Mouse (Mus musculus) E14TG2a.4 (cell line): ENCODE measurements around the gene Adamtsl1.

ENCODE experiments used
- CTCF ChIP-seq: conservative IDR thresholded peaks from 2 replicates; pipeline ENCODE4 v1.5.1; 2014; ENCODE audit warnings: low read length
- NANOG ChIP-seq: IDR thresholded peaks from 2 replicates; pipeline ENCODE4 v1.6.1; 2014; ENCODE audit warnings: borderline replicate concordance, low read length, mixed read lengths

DNA sequence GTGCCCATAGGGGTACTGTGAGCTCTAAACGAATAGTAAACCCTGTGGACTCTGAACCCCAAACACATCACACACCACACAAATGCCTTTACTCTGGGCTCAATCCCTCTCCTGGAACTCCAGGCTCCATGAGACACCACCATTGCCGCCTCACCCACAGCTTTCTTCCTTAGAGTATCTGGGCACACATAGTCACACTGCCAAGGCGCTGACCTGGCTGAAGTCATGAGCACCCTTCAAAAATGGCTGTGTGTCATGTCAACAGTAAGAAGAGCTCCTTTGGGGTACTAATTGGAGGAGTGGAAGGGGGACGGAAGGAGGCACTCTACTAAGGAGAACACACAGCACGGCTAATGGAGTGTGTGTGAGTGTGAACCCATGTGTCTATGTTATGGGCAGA lies 554.4 kb downstream of the Adamtsl1 start:
- TF ChIP-seq CTCF (no peak), NANOG (no peak)
